16 mouse cellular contexts compared by ENCODE assay signal in genomic region chr9:108172777-108173350, GRCm38 (mm10). TPM values are rescaled to one million over a fixed set of nuclear protein-coding genes. Genes with fewer than 3 reads are reported as not detected.
DNase-seq lines count a peak whose midpoint lies in the region; ATAC-seq lines count a peak whose summit lies in the region.
"Had no signal": no experiment of that assay in that cellular context is flagged by ENCODE, and none has a peak within 500 bp of the region (broad histone marks: within the 10 kb centered on the region; RNA-seq: fewer than 3 reads in every experiment).

No protein-coding gene starts in this region.

- H3K9ac ChIP-seq in heart, embryonic 16.5 days (ENCODE audit: low read length): no peak overlapping the region
- no peak overlapping the region for H3K9ac ChIP-seq in heart, embryonic 11.5 days (ENCODE audit: low read depth, low read length)
- no peak overlapping the region for H3K9ac ChIP-seq in forebrain, embryonic 13.5 days
- H3K9ac ChIP-seq: forebrain, embryonic 12.5 days; liver, embryonic 13.5 days had no signal

- no peak overlapping the region for H3K4me2 ChIP-seq in heart, embryonic 16.5 days (ENCODE audit: low read depth, low read length)
- no peak overlapping the region for H3K4me2 ChIP-seq in heart, embryonic 11.5 days
- H3K4me2 ChIP-seq in forebrain, embryonic 13.5 days: no peak overlapping the region
- H3K4me2 ChIP-seq: forebrain, embryonic 12.5 days; liver, embryonic 13.5 days had no signal

- no peak overlapping the region for H3K27ac ChIP-seq in heart, embryonic 16.5 days (ENCODE audit: low read length)
- no peak overlapping the region for H3K27ac ChIP-seq in heart, embryonic 11.5 days (ENCODE audit: low read depth, low read length)
- H3K27ac ChIP-seq in forebrain, embryonic 13.5 days: no peak overlapping the region
- H3K27ac ChIP-seq: forebrain, embryonic 12.5 days; liver, embryonic 13.5 days had no signal

- WGBS in heart, embryonic 16.5 days: 69% methylated on average over 5 of the region's 5 CpGs
- 75% methylated on average over 5 of the region's 5 CpGs for WGBS in heart, embryonic 11.5 days (ENCODE audit: insufficient replicate concordance)
- 79% methylated on average over 5 of the region's 5 CpGs for WGBS in forebrain, embryonic 13.5 days

- H3K4me3 ChIP-seq in heart, embryonic 16.5 days (ENCODE audit: low read length): no peak overlapping the region
- H3K4me3 ChIP-seq in heart, embryonic 11.5 days (ENCODE audit: low read depth, low read length): no peak overlapping the region
- H3K4me3 ChIP-seq in megakaryocyte, embryonic 14.5 days (replicated peaks): peak overlapping the region; percentile 8
- no peak overlapping the region for H3K4me3 ChIP-seq in forebrain, embryonic 13.5 days
- H3K4me3 ChIP-seq: forebrain, embryonic 12.5 days; left cerebral cortex, adult 2 months; liver, embryonic 13.5 days had no signal

- no peaks in the 10 kb centered on the region for H3K27me3 ChIP-seq in heart, embryonic 16.5 days (ENCODE audit: control insufficient read depth, insufficient read depth, low read length)
- H3K27me3 ChIP-seq in heart, embryonic 11.5 days (ENCODE audit: control insufficient read depth, insufficient read depth, low read length): no peaks in the 10 kb centered on the region
- H3K27me3 ChIP-seq in megakaryocyte, embryonic 14.5 days (replicated peaks): peaks cover 60% of the 10 kb centered on the region
- no peaks in the 10 kb centered on the region for H3K27me3 ChIP-seq in forebrain, embryonic 13.5 days
- H3K27me3 ChIP-seq: forebrain, embryonic 12.5 days; liver, embryonic 13.5 days had no signal

- no peaks in the 10 kb centered on the region for H3K9me3 ChIP-seq in heart, embryonic 16.5 days (replicated peaks; ENCODE audit: control insufficient read depth, low read length)
- H3K9me3 ChIP-seq in heart, embryonic 11.5 days (replicated peaks; ENCODE audit: control insufficient read depth, low read length): no peaks in the 10 kb centered on the region
- H3K9me3 ChIP-seq in megakaryocyte, embryonic 14.5 days: peaks cover 7% of the 10 kb centered on the region
- H3K9me3 ChIP-seq in forebrain, embryonic 13.5 days (replicated peaks): no peaks in the 10 kb centered on the region
- H3K9me3 ChIP-seq: forebrain, embryonic 12.5 days; liver, embryonic 13.5 days had no signal

- H3K4me1 ChIP-seq in heart, embryonic 16.5 days (ENCODE audit: control insufficient read depth, insufficient read depth, low read length): no peaks in the 10 kb centered on the region
- no peaks in the 10 kb centered on the region for H3K4me1 ChIP-seq in heart, embryonic 11.5 days (ENCODE audit: control insufficient read depth, insufficient read depth, low read length)
- H3K4me1 ChIP-seq in megakaryocyte, embryonic 14.5 days: peaks cover 5% of the 10 kb centered on the region; the same call in 1 of the 2 replicates
- peaks cover 8% of the 10 kb centered on the region; the same call in 1 of the 2 replicates for H3K4me1 ChIP-seq in forebrain, embryonic 13.5 days
- H3K4me1 ChIP-seq: forebrain, embryonic 12.5 days; liver, embryonic 13.5 days had no signal

- H3K36me3 ChIP-seq in heart, embryonic 16.5 days (ENCODE audit: control insufficient read depth, insufficient read depth): no peaks in the 10 kb centered on the region
- no peaks in the 10 kb centered on the region for H3K36me3 ChIP-seq in heart, embryonic 11.5 days (ENCODE audit: control insufficient read depth, insufficient read depth, low read length)
- H3K36me3 ChIP-seq in megakaryocyte, embryonic 14.5 days (replicated peaks; ENCODE audit: low read length): no peaks in the 10 kb centered on the region
- no peaks in the 10 kb centered on the region for H3K36me3 ChIP-seq in forebrain, embryonic 13.5 days (ENCODE audit: poor library complexity, severe bottlenecking)
- H3K36me3 ChIP-seq: forebrain, embryonic 12.5 days; liver, embryonic 13.5 days had no signal

- ATAC-seq in heart, embryonic 16.5 days (replicated peaks; ENCODE audit: extremely low read depth, insufficient read depth, low FRiP score): peak; percentile 41
- no peak for ATAC-seq in heart, embryonic 11.5 days (replicated peaks; ENCODE audit: insufficient number of reproducible peaks, low FRiP score, low TSS enrichment)
- ATAC-seq in megakaryocyte, adult 5-6 weeks (ENCODE audit: poor library complexity, severe bottlenecking): no peak
- no peak for ATAC-seq in forebrain, embryonic 13.5 days
- ATAC-seq: inflammation-experienced regulatory T-cells, adult 6 months had no signal

- peak; percentile 46 for DNase-seq in kidney, adult 9 months
- DNase-seq in testis, postnatal 14 days (ENCODE audit: low spot score): no peak
- DNase-seq in urinary bladder, postnatal 14 days (ENCODE audit: low spot score): no peak
- DNase-seq: cerebellum, postnatal 10 days; gastrocnemius, postnatal 25 days; liver, embryonic 13.5 days; lung, postnatal 4 days; right cerebral cortex, postnatal 25 days had no signal

RNA-seq across cellular contexts. Expression of gene Bsn, which starts 17.3 kb away (rescaled TPM):
- 0.34 and 0.81 TPM in 2 replicates for polyA plus RNA-seq in heart, embryonic 16.5 days (2015; fragmentation: Nextera tagmentation; extraction: Ambion mirVana)
- polyA plus RNA-seq in heart, embryonic 11.5 days (2014; fragmentation: Nextera tagmentation; extraction: Ambion mirVana): 0.58 and 0.77 TPM in 2 replicates
- 0.26 and 0.83 TPM in 2 replicates for polyA plus RNA-seq in megakaryocyte, embryonic 14.5 days (2012; ENCODE audit: insufficient read depth, low replicate concordance)
- total RNA-seq in megakaryocyte, adult 5-6 weeks (2015): 0.91 and 1.5 TPM in 2 replicates
- 0.37 and 0.62 TPM in 2 replicates for total RNA-seq in megakaryocyte, adult 5-6 weeks (2017)
- 4.7 TPM in 2 replicates for polyA plus RNA-seq in forebrain, embryonic 13.5 days (2015; fragmentation: Nextera tagmentation; extraction: Ambion mirVana)
